Mouse (Mus musculus): Measurements from ENCODE around the gene Fam107b.

The Fam107b gene

GRCm38 (mm10) chr2:3608868-3609854, 38.9 kb downstream of the Fam107b start:
- in situ Hi-C loops (cut with MboI) = no loop called here

GRCm38 (mm10) chr2:3618446-3618845, 48.2 kb downstream of the Fam107b start:
- in situ Hi-C loops (cut with MboI) = no loop called here

- in situ Hi-C loops (cut with MboI) = no loop called here
Measured at GRCm38 (mm10) chr2:3621568-3621967, 51.3 kb downstream of the Fam107b start.

GRCm38 (mm10) chr2:3622158-3622557, 51.9 kb downstream of the Fam107b start:
- in situ Hi-C loops (cut with MboI) = no loop called here

GRCm38 (mm10) chr2:3623207-3623980, 53.1 kb downstream of the Fam107b start:
- in situ Hi-C loops (cut with MboI) = no loop called here

- in situ Hi-C loops (cut with MboI) = no loop called here
Measured at GRCm38 (mm10) chr2:3623981-3624584, 53.8 kb downstream of the Fam107b start.

GRCm38 (mm10) chr2:3629096-3629495, 58.8 kb downstream of the Fam107b start:
- in situ Hi-C loops (cut with MboI) = no loop called here

- in situ Hi-C loops (cut with MboI) = no loop called here
Measured at GRCm38 (mm10) chr2:3629741-3630140, 59.5 kb downstream of the Fam107b start.

- in situ Hi-C loops (cut with MboI) = no loop called here
Measured at GRCm38 (mm10) chr2:3630769-3631477, 60.6 kb downstream of the Fam107b start.

- in situ Hi-C loops (cut with MboI) = no loop called here
Measured at GRCm38 (mm10) chr2:3633137-3633536, 62.8 kb downstream of the Fam107b start.

- in situ Hi-C loops (cut with MboI) = no loop called here
Measured at GRCm38 (mm10) chr2:3636771-3637170, 66.5 kb downstream of the Fam107b start.

- in situ Hi-C loops (cut with MboI) = no loop called here
Measured at GRCm38 (mm10) chr2:3641001-3641770, 70.9 kb downstream of the Fam107b start.

- in situ Hi-C loops (cut with MboI) = no loop called here
Measured at GRCm38 (mm10) chr2:3642949-3643348, 72.7 kb downstream of the Fam107b start.

- in situ Hi-C loops (cut with MboI) = no loop called here
Measured at GRCm38 (mm10) chr2:3645741-3646140, 75.5 kb downstream of the Fam107b start.

GRCm38 (mm10) chr2:3649171-3649570, 78.9 kb downstream of the Fam107b start:
- in situ Hi-C loops (cut with MboI) = no loop called here

- in situ Hi-C loops (cut with MboI) = no loop called here
Measured at GRCm38 (mm10) chr2:3654606-3655005, 84.3 kb downstream of the Fam107b start.

- in situ Hi-C loops (cut with MboI) = no loop called here
Measured at GRCm38 (mm10) chr2:3656091-3656490, 85.8 kb downstream of the Fam107b start.

- in situ Hi-C loops (cut with MboI) = no loop called here
Measured at GRCm38 (mm10) chr2:3656834-3657233, 86.5 kb downstream of the Fam107b start.

GRCm38 (mm10) chr2:3657376-3657775, 87.1 kb downstream of the Fam107b start:
- in situ Hi-C loops (cut with MboI) = no loop called here

GRCm38 (mm10) chr2:3657811-3658730, 87.8 kb downstream of the Fam107b start:
- in situ Hi-C loops (cut with MboI) = no loop called here
